Mouse (Mus musculus) CH12.LX (cell line): ENCODE results near the gene Speg. TPM values are rescaled to one million over a fixed set of nuclear protein-coding genes. Genes with fewer than 3 reads are reported as not detected.

Source experiments
- DNase-seq: peaks from one replicate; pipeline ENCODE4 v3.0.0-alpha.2; 2013; ENCODE audit errors: extremely low read depth
- H3K27ac ChIP-seq: 2 replicates; pipeline ENCODE4 v1.5.1; 2012; ENCODE audit warnings: low read depth, mild to moderate bottlenecking, control low read depth, moderate library complexity; ENCODE audit not compliant: insufficient read depth
- H3K27me3 ChIP-seq: replicated peaks from 2 replicates; pipeline ENCODE3; 2012; ENCODE audit warnings: inconsistent platforms
- H3K36me3 ChIP-seq, 2 experiments: replicated peaks in 1 of 2; 2 replicates each; pipeline versions ENCODE3 to v1.6.1; 2012; ENCODE audit warnings: inconsistent platforms in 1 of 2, low read length in 1 of 2, mild to moderate bottlenecking in 1 of 2, mixed read lengths in 1 of 2, moderate library complexity in 1 of 2; ENCODE audit not compliant: control insufficient read depth in 1 of 2, insufficient read depth in 1 of 2
- H3K4me1 ChIP-seq, 2 experiments: 2 replicates each; pipeline ENCODE4 v1.6.1; 2012; ENCODE audit warnings: inconsistent platforms in 1 of 2, moderate library complexity in 1 of 2; ENCODE audit not compliant: insufficient read depth in 2 of 2, control insufficient read depth in 1 of 2
- H3K4me2 ChIP-seq: 2 replicates; pipeline ENCODE4 v1.6.1; 2012; ENCODE audit warnings: low read depth, mild to moderate bottlenecking, control low read depth; ENCODE audit not compliant: poor library complexity, insufficient read depth, severe bottlenecking
- H3K4me3 ChIP-seq, 3 experiments: fragments of 150-350 bp in 1 of 3; sonication (generic) in 1 of 3; replicated peaks in 1 of 3; 2 replicates each; pipeline versions ENCODE3 to v1.5.1; 2011 to 2012; ENCODE audit warnings: low read depth in 2 of 3, low read length in 2 of 3, mild to moderate bottlenecking in 2 of 3, moderate library complexity in 2 of 3, control low read depth in 1 of 3, improper control_type of control experiment in 1 of 3, inconsistent platforms in 1 of 3, mixed read lengths in 1 of 3; ENCODE audit not compliant: poor library complexity in 1 of 3
- H3K79me2 ChIP-seq: replicated peaks from 2 replicates; pipeline ENCODE4 v1.6.1; 2012; ENCODE audit warnings: mild to moderate bottlenecking, moderate library complexity; ENCODE audit not compliant: control insufficient read depth, poor library complexity, insufficient read depth, severe bottlenecking; ENCODE audit errors: extremely low read depth
- H3K9ac ChIP-seq: 2 replicates; pipeline ENCODE4 v1.6.1; 2012; ENCODE audit warnings: low read depth, mild to moderate bottlenecking, control low read depth, moderate library complexity; ENCODE audit not compliant: insufficient read depth
- H3K9me3 ChIP-seq: replicated peaks from 2 replicates; pipeline ENCODE3; 2012; ENCODE audit warnings: low read length, inconsistent platforms, mixed read lengths
- BHLHE40 ChIP-seq: IDR thresholded peaks from 2 replicates; pipeline ENCODE4 v1.6.1; 2011; ENCODE audit warnings: mild to moderate bottlenecking, low read depth, low read length, improper control_type of control experiment
- CHD1 ChIP-seq: IDR thresholded peaks from 2 replicates; pipeline ENCODE4 v1.6.1; 2012; ENCODE audit warnings: low read depth, low read length, improper control_type of control experiment, inconsistent platforms
- CTCF ChIP-seq, 2 experiments: IDR thresholded peaks in 1 of 2; conservative IDR thresholded peaks in 1 of 2; 2 replicates each; pipeline ENCODE4 v1.5.1; 2011 to 2012; ENCODE audit warnings: low read depth in 2 of 2, low read length in 2 of 2, improper control_type of control experiment in 1 of 2, inconsistent platforms in 1 of 2, mild to moderate bottlenecking in 1 of 2, moderate library complexity in 1 of 2
- ELF1 ChIP-seq: IDR thresholded peaks from 2 replicates; pipeline ENCODE4 v1.6.1; 2014; ENCODE audit warnings: low read depth, mild to moderate bottlenecking, inconsistent platforms, low read length, improper control_type of control experiment
- EP300 ChIP-seq: IDR thresholded peaks from 2 replicates; pipeline ENCODE4 v1.6.1; 2011; ENCODE audit warnings: low read length, improper control_type of control experiment
- ETS1 ChIP-seq: conservative IDR thresholded peaks from 2 replicates; pipeline ENCODE4 v1.6.1; 2012; ENCODE audit warnings: low read depth, mild to moderate bottlenecking, inconsistent platforms, low read length, improper control_type of control experiment, moderate library complexity
- HCFC1 ChIP-seq: IDR thresholded peaks from 2 replicates; pipeline ENCODE4 v1.6.1; 2012; ENCODE audit warnings: low read depth, mild to moderate bottlenecking, inconsistent platforms, low read length, improper control_type of control experiment
- JUN ChIP-seq: IDR thresholded peaks from 2 replicates; pipeline ENCODE4 v1.6.1; 2011; ENCODE audit warnings: low read depth, mild to moderate bottlenecking, low read length, improper control_type of control experiment, moderate library complexity; ENCODE audit not compliant: insufficient read depth
- JUND ChIP-seq: conservative IDR thresholded peaks from 2 replicates; pipeline ENCODE4 v1.6.1; 2011; ENCODE audit warnings: low read depth, low read length, improper control_type of control experiment
- MAX ChIP-seq: IDR thresholded peaks from 2 replicates; pipeline ENCODE4 v1.6.1; 2011; ENCODE audit warnings: low read length, improper control_type of control experiment
- MEF2A ChIP-seq: IDR thresholded peaks from 2 replicates; pipeline ENCODE4 v1.6.1; 2014; ENCODE audit warnings: low read depth, mild to moderate bottlenecking, inconsistent platforms, low read length, improper control_type of control experiment, borderline replicate concordance
- MXI1 ChIP-seq: IDR thresholded peaks from 2 replicates; pipeline ENCODE4 v1.6.1; 2011; ENCODE audit warnings: mild to moderate bottlenecking, low read depth, low read length, improper control_type of control experiment
- MYC ChIP-seq: IDR thresholded peaks from 2 replicates; pipeline ENCODE4 v1.6.1; 2011; ENCODE audit warnings: low read depth, mild to moderate bottlenecking, improper control_type of control experiment, low read length
- NRF1 ChIP-seq: IDR thresholded peaks from 2 replicates; pipeline ENCODE4 v1.6.1; 2014; ENCODE audit warnings: low read depth, mild to moderate bottlenecking, inconsistent platforms, low read length, improper control_type of control experiment, moderate library complexity
- PAX5 ChIP-seq: IDR thresholded peaks from 2 replicates; pipeline ENCODE4 v1.6.1; 2012; ENCODE audit warnings: low read length, inconsistent platforms, mixed read lengths
- POLR2A ChIP-seq: IDR thresholded peaks from 2 replicates; pipeline ENCODE4 v1.6.1; 2011; ENCODE audit warnings: low read depth, mild to moderate bottlenecking, improper control_type of control experiment, low read length
- POLR2AphosphoS2 ChIP-seq: IDR thresholded peaks from 2 replicates; pipeline ENCODE4 v1.6.1; 2011; ENCODE audit warnings: low read depth, low read length, improper control_type of control experiment
- RCOR1 ChIP-seq: conservative IDR thresholded peaks from 2 replicates; pipeline ENCODE4 v1.6.1; 2012; ENCODE audit warnings: low read depth, mild to moderate bottlenecking, inconsistent platforms, low read length, improper control_type of control experiment
- SMC3 ChIP-seq: IDR thresholded peaks from 2 replicates; pipeline ENCODE4 v1.6.1; 2011; ENCODE audit warnings: low read depth, low read length, improper control_type of control experiment
- UBTF ChIP-seq: IDR thresholded peaks from 2 replicates; pipeline ENCODE4 v1.6.1; 2012; ENCODE audit warnings: low read depth, mild to moderate bottlenecking, inconsistent platforms, low read length, improper control_type of control experiment, moderate library complexity
- USF2 ChIP-seq: conservative IDR thresholded peaks from 2 replicates; pipeline ENCODE4 v1.6.1; 2011; ENCODE audit warnings: low read depth, low read length, improper control_type of control experiment
- ZKSCAN1 ChIP-seq: IDR thresholded peaks from 2 replicates; pipeline ENCODE4 v1.6.1; 2012; ENCODE audit warnings: low read depth, inconsistent platforms, low read length, improper control_type of control experiment, borderline replicate concordance
- ZMIZ1 ChIP-seq: IDR thresholded peaks from 2 replicates; pipeline ENCODE4 v1.6.1; 2012; ENCODE audit warnings: low read depth, mild to moderate bottlenecking, inconsistent platforms, low read length, improper control_type of control experiment
- dilution Hi-C: fragments of 300-500 bp; cut with MboI; formaldehyde crosslinking; loops from 2 replicates; pipeline ENCODE4 v1.14.3; 2020; ENCODE audit warnings: low sequenced_read_pairs; ENCODE audit not compliant: extremely low pct_unique_long_range_greater_than_20kb, extremely low pct_ligation_motif_present
- in situ Hi-C: fragments of 300-500 bp; cut with MboI; formaldehyde crosslinking; loops from 3 replicates; pipeline ENCODE4 v1.14.3; 2019; ENCODE audit warnings: low sequenced_read_pairs, low pct_ligation_motif_present, low pct_unique_long_range_greater_than_20kb, mixed read lengths
- polyA plus RNA-seq: library from polyadenylated mRNA; unstranded; fragments of >175 nt; gene quantifications from 2 replicates; pipeline ENCODE4 v1.2.1, GENCODE M21; 2012; ENCODE audit warnings: low read depth; ENCODE audit not compliant: insufficient read length
- total RNA-seq, 2 experiments: library from RNA; depleted of rRNA; stranded (reverse); fragments of 300-350 nt in 1 of 2; fragments of >200 nt in 1 of 2; gene quantifications; 2 replicates each; pipeline ENCODE4 v1.2.3; 2012 to 2014

Gene Speg
- total and polyA plus RNA-seq, 3 experiments = 13.1 to 30.7 (median 18.8) TPM

DNA sequence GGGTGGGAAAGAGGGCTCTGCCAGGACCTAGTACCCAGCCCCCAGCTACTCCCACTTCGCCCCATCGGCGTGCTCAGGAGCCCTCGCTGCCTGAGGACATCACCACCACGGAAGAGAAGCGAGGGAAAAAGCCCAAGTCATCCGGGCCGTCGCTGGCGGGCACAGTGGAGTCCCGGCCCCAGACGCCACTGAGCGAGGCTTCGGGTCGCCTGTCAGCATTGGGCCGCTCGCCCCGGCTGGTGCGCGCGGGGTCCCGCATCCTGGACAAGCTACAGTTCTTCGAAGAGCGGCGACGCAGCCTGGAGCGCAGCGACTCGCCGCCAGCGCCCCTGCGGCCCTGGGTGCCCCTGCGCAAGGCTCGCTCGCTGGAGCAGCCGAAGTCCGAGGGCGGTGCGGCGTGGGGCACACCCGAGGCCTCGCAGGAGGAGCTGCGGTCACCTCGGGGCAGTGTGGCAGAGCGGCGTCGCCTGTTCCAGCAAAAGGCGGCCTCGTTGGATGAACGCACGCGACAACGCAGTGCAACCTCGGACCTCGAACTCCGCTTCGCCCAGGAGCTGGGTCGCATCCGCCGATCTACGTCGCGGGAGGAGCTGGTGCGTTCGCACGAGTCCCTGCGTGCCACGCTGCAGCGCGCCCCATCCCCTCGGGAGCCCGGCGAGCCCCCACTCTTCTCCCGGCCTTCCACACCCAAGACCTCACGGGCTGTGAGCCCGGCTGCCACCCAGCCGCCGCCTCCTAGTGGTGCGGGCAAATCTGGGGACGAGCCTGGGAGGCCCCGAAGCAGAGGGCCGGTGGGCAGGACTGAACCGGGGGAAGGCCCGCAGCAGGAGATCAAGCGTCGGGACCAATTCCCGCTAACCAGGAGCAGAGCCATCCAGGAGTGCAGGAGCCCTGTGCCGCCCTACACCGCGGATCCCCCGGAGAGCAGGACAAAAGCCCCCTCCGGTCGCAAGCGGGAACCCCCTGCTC is 13.1 kb downstream of the Speg start:
- TF ChIP-seq POLR2AphosphoS2 (no peak), JUND (no peak), ZKSCAN1 (no peak), EP300 (no peak), ZMIZ1 (no peak), RCOR1 (no peak), ETS1 (no peak), MXI1 (no peak), CTCF (conservative IDR thresholded peaks at IDR 0.05 in 1 of 2, IDR thresholded peaks at IDR 0.05 in 1 of 2; ENCODE audit: low read depth in 2 of 2, low read length in 2 of 2) (no peak), SMC3 (no peak), PAX5 (no peak), MEF2A (no peak), HCFC1 (no peak), BHLHE40 (no peak)
- no peaks in the 10 kb centered on the region for H3K4me1 ChIP-seq
- dilution Hi-C loops = no loop called here
- no peak overlapping the region for H3K27ac ChIP-seq
- H3K36me3 ChIP-seq = peaks cover 7 to 83% of the 10 kb centered on the region in 2 experiments
- no peak for DNase-seq
- no peak overlapping the region for H3K4me3 ChIP-seq
- no peaks in the 10 kb centered on the region for H3K27me3 ChIP-seq
- no peaks in the 10 kb centered on the region for H3K79me2 ChIP-seq
- no peak overlapping the region for H3K4me2 ChIP-seq
- in situ Hi-C loops = no loop called here
- H3K9ac ChIP-seq = no peak overlapping the region
- peaks cover 10% of the 10 kb centered on the region for H3K9me3 ChIP-seq

DNA sequence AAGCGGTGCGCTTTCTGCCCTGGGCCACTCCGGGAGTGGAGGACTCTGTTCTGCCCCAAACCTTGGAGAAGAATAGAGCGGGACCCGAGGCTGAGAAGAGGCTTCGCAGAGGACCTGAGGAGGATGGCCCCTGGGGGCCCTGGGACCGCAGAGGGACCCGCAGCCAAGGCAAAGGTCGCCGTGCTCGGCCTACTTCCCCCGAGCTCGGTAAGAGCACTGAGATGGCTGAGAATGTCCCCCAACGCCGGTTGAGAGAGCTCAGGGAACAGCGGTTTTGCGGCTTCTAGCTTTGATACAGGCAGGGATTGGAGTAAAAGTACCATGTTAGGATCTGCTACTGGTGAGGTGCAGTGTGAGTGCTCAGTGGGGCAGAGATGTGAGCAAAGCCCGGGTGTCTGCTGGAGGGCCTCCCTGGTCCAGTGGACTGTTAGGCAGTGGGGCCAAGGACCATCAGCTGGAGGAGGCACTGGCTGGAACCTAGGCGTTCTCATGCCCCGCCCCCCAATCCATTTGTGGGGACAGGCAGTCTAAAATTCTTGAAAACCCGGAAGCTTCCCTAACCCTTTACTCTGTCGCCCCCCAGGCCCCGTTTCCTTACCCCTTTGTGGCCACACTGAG is 13.9 kb downstream of the Speg start:
- Histone ChIP-seq H3K9ac (no peak overlapping the region), H3K27me3 (no peaks in the 10 kb centered on the region), H3K4me3 (no peak overlapping the region), H3K4me1 (no peaks in the 10 kb centered on the region), H3K9me3 (peaks cover 10% of the 10 kb centered on the region), H3K36me3 (peaks cover 7 to 86% of the 10 kb centered on the region in 2 experiments), H3K79me2 (no peaks in the 10 kb centered on the region), H3K27ac (no peak overlapping the region), H3K4me2 (no peak overlapping the region)
- in situ Hi-C loops = no loop called here
- dilution Hi-C loops = no loop called here
- TF ChIP-seq MEF2A (no peak), PAX5 (no peak), JUN (no peak), ZKSCAN1 (no peak), EP300 (no peak), POLR2A (no peak), MAX (no peak), NRF1 (no peak), CHD1 (no peak), MYC (no peak), ELF1 (no peak), BHLHE40 (no peak), UBTF (no peak), USF2 (no peak)
- DNase-seq = no peak
